Mouse (Mus musculus) B cell, adult 2 months (primary cell): ENCODE data around the gene Setd2.
A peak's percentile ranks its signal among the peaks of the same experiment; 100 is the strongest.

Source experiments
- DNase-seq, 2 experiments: peaks; one replicate each; pipeline ENCODE4 v3.0.0; 2022

The Setd2 gene

GRCm38 (mm10) chr9:110654726-110655650, 122.6 kb downstream of the Setd2 start:
- DNase-seq = no peak

DNA sequence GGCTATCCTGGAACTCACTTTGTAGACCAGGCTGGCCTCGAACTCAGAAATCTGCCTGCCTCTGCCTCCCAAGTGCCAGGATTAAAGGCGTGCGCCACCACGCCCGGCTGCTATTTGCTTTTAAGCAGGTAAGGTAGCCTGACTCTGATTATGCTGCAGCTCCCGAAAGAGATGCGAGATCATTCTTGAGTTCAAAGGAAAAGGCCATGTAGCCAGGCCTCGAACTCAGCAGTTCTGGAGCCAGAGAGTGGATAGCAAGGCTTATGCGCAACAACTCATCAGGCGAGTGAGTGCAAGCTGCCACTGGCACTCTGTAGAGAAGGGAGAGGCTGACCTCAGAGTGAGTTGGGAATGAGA, 123.2 kb downstream of the Setd2 start:
- no peak for DNase-seq

GRCm38 (mm10) chr9:110656249-110657221, 124.1 kb downstream of the Setd2 start, which contains the start of gene Ccdc12:
Gene Ccdc12 (plus strand): TSS chr9:110656503.
- peak; percentile 94 to 96 for DNase-seq

- DNase-seq = peak; percentile 65 to 71
Measured at GRCm38 (mm10) chr9:110657474-110658078, 125.2 kb downstream of the Setd2 start.

DNA sequence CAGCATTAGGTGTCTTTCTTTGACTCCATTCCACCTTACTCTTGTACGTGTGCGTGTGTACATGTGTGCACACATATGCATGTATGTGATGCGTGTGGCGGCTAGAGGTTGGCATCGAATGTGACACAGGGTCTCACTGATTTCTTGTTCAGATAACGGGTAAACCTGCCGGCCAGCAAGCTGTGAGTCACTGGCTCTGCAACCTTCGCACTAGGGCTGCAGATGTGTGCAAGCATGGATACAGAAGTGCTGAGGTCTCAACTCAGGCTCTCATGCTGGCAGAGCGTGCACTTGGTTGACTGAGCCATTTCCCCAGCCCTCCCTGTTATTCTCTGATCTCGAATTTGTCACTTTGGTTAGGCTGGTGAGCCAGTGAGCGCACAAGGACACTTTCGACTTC, 127.1 kb downstream of the Setd2 start:
- no peak for DNase-seq

GRCm38 (mm10) chr9:110660208-110660607, 127.8 kb downstream of the Setd2 start:
- no peak for DNase-seq

DNA sequence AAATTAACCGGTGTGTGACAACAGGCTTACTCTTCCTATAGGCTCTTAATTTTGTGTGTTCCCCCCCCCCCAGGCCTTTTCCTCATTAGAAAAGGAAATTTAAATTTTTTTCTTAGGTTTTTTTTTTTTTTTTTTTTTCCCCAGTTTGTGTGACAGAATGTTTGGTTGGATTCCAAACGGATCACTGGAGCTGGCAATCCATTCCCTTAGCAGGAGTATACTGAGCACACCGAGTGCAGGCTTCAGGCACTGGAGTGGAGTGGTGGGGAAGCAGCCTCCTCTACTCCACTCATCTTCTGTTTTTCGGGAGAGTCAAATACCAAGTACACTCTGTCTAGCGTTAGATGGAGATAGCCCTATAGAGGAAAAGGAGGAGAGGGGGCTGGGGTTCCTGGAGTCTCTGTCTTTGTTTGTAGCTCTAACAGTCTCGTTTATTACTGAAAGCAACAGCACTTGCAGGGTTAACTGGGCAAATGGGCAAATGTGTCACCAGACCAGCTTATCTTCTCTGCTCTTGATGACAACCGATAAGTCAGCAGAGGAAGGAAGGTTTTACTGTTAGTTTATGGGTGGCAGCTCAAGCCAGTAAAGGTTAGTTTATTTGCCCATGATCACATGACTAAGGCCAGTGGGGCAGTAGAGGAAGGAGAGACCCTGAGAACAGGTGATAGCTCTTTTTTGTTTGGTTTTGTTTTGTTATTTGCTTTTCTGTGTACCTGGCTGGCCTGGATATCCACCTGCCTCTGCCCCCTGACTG, 128.6 kb downstream of the Setd2 start:
- no peak for DNase-seq

DNA sequence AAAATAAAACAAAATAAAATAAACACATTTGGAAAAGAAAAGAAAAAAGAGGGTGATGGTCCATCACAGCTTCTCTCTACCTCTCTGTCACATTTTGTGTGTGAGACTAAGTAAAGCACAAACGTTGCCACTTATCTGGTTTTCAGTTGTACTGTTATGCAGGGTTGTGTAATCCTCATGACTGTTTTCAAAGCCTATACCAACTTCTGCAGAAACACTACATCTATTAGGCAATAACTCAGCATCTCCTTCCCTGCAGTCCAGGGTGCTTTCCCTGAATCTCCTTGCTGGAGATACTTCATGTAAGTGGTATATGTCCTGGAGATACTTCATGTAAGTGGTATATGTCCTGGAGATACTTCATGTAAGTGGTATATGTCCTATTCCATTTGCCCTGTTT, 130.4 kb downstream of the Setd2 start:
- DNase-seq = no peak

GRCm38 (mm10) chr9:110665912-110666311, 133.5 kb downstream of the Setd2 start:
- peak; percentile 61 to 68 for DNase-seq

DNA sequence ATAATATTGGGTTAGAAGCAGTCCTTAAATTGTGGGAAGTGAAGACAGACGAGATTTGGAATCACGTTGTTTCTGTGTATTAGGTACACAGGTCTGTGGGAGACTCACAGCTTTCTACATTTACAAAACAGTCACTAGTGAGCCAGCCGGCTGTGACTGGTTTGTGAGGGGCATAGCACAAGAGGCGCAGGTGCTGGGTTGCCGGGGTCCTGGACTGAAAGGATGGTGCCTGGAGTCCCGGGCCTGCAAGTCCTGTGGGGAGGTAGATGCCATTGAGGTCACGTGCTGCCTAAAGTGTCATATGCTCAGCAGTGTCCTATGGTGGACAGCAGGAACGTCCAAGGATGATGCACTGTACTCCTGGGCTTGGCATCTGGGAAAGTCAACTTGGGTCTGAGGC, 134.0 kb downstream of the Setd2 start:
- peak in 1 of 2 experiments; percentile 16 for DNase-seq

- no peak for DNase-seq
Measured at GRCm38 (mm10) chr9:110667219-110667836, 134.9 kb downstream of the Setd2 start.
